Mouse (Mus musculus) lung, embryonic 14.5 days (tissue): ENCODE results near the gene Susd6. TPM values are rescaled to one million over a fixed set of nuclear protein-coding genes. Genes with fewer than 3 reads are reported as not detected.
A peak's percentile ranks its signal among the peaks of the same experiment; 100 is the strongest.

Experiments
- ATAC-seq: fragments of 200-750 bp; cut with Nextera tagmentation; 2 replicates; pipeline ENCODE4 v1.8.0; 2017; ENCODE audit warnings: mild to moderate bottlenecking, moderate TSS enrichment, moderate library complexity; ENCODE audit not compliant: insufficient read depth
- DNase-seq: peaks from one replicate; pipeline ENCODE4 v3.0.0-alpha.2; 2015
- H3K27ac ChIP-seq: fragments of 300-500 bp; sonication (generic); 2 replicates; pipeline ENCODE4 v1.5.1; 2014; ENCODE audit warnings: low read depth, mild to moderate bottlenecking, moderate library complexity
- H3K27me3 ChIP-seq: fragments of 300-500 bp; sonication (generic); 2 replicates; pipeline ENCODE4 v1.6.1; 2014; ENCODE audit warnings: low read length, control low read depth; ENCODE audit not compliant: insufficient read depth
- H3K36me3 ChIP-seq: fragments of 300-500 bp; sonication (generic); 2 replicates; pipeline ENCODE4 v1.6.1; 2014; ENCODE audit warnings: control low read depth; ENCODE audit not compliant: insufficient read depth
- H3K4me1 ChIP-seq: fragments of 300-500 bp; sonication (generic); 2 replicates; pipeline ENCODE4 v1.6.1; 2014; ENCODE audit warnings: antibody characterized with exemption, control low read depth; ENCODE audit not compliant: insufficient read depth
- H3K4me2 ChIP-seq: fragments of 300-500 bp; sonication (generic); 2 replicates; pipeline ENCODE4 v1.6.1; 2014; ENCODE audit warnings: mild to moderate bottlenecking
- H3K4me3 ChIP-seq: fragments of 300-500 bp; sonication (generic); 2 replicates; pipeline ENCODE4 v1.5.1; 2014; ENCODE audit warnings: low read depth, low read length
- H3K9ac ChIP-seq: fragments of 300-500 bp; sonication (generic); 2 replicates; pipeline ENCODE4 v1.6.1; 2014
- H3K9me3 ChIP-seq: fragments of 300-500 bp; sonication (generic); 2 replicates; pipeline ENCODE4 v1.6.1; 2016; ENCODE audit warnings: low read depth, low read length, control low read depth
- CTCF ChIP-seq: IDR thresholded peaks from 2 replicates; pipeline ENCODE4 v1.5.1; 2016; ENCODE audit warnings: antibody characterized with exemption, low read depth
- WGBS: fragments of 180-500 bp; shearing (Covaris S2); extraction: QIAGEN DNeasy Blood & Tissue Kit; methylation state at CpG from one replicate; pipeline ENCODE4 v1.1.7; 2014; 5-methylcytosine and 5-hydroxymethylcytosine counted together
- polyA plus RNA-seq: library from polyadenylated mRNA; unstranded; fragments of >200 nt; fragmentation: Nextera tagmentation; extraction: Ambion mirVana; gene quantifications from 2 replicates; pipeline ENCODE4 v1.2.1, GENCODE M21; 2014

Susd6 gene
- polyA plus RNA-seq = 20.5 and 21.2 TPM in 2 replicates

DNA sequence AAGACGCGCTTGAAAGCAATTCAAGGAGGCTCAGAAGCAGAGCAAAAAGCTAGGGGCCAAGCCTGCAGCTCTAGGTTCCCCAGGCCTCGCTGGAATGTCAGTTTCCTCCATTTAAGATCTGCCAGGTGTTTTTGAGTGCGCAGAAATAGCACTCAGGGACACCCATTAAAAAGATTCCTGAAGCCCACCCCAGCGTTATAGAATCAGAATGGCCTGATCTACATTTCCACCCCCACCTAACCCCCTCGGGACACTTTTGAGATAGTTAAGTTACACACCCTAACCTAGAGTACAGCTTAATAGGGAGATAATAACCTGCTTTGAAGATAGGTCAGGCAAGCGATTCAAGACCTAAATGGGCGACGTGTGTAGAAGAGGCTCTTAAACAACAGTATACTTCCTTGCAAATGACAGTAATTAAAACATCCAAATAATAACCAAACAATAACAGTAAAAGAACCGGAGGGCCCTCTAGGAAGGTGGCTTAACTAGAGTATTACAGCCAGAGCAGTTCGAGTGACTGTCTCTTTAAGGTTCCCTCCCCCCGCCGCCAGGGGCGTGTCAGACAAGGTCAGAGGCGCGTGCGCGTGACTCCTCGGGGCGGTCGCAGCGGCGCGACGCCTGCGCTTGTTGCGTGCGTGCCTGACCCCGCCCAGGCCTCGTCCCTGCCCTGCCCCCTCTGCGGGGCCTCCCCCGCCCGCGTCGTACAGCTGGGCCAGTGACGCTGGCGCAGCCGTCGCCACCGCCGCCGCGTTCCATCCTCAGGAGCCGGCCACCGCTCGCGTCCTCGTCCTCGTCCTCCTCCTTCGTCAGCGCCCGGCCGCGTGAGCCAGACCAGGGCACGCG is at the start of gene Susd6:
Gene Susd6, plus strand, starts transcription at position 662 of the 846 bp plus-strand sequence.
- Histone ChIP-seq H3K27me3 (no peaks in the 10 kb centered on the region), H3K4me1 (0 out of 2 replicates have a peak, but pooled peaks cover 6% of the 10 kb centered on the region), H3K9me3 (no peaks in the 10 kb centered on the region), H3K9ac (peak within 1 kb of the TSS; percentile 87), H3K36me3 (no peaks in the 10 kb centered on the region), H3K4me2 (peak within 1 kb of the TSS; percentile 66), H3K27ac (peak within 1 kb of the TSS; percentile 95), H3K4me3 (peak within 1 kb of the TSS; percentile 92)
- peak; percentile 59 for TF ChIP-seq CTCF
- DNase-seq (peak; percentile 99), ATAC-seq (peak; percentile 98)
- 2% methylated on average over 56 of the region's 56 CpGs for WGBS

DNA sequence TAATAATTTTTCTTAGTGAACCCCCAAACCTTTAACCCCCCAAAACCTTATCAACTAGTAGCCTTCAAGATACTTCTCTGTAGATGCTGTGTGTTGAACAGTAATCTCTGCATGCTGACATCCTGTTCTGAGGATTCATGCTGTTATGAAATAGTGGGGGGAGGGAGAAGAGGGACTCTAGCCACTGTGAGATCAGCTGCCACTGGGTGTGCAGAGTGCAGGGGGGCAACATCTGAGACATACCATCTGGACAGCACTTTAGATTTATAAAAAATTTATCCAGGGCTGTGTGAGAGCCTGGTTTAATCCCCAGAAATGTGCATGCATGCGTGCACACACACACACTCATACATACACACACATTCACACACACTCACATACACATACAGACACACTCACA is 45.7 kb upstream of the Susd6 start:
- Histone ChIP-seq H3K9ac (no peak overlapping the region), H3K4me2 (no peak overlapping the region), H3K27me3 (no peaks in the 10 kb centered on the region), H3K36me3 (no peaks in the 10 kb centered on the region), H3K4me1 (no peaks in the 10 kb centered on the region), H3K27ac (no peak overlapping the region), H3K4me3 (no peak overlapping the region), H3K9me3 (no peaks in the 10 kb centered on the region)
- WGBS = 70% methylated on average over 1 of the region's 1 CpGs
- no peak for TF ChIP-seq CTCF
- DNase-seq = peak; percentile 45
- ATAC-seq = peak; percentile 66; the same call in 1 of the 2 replicates

DNA sequence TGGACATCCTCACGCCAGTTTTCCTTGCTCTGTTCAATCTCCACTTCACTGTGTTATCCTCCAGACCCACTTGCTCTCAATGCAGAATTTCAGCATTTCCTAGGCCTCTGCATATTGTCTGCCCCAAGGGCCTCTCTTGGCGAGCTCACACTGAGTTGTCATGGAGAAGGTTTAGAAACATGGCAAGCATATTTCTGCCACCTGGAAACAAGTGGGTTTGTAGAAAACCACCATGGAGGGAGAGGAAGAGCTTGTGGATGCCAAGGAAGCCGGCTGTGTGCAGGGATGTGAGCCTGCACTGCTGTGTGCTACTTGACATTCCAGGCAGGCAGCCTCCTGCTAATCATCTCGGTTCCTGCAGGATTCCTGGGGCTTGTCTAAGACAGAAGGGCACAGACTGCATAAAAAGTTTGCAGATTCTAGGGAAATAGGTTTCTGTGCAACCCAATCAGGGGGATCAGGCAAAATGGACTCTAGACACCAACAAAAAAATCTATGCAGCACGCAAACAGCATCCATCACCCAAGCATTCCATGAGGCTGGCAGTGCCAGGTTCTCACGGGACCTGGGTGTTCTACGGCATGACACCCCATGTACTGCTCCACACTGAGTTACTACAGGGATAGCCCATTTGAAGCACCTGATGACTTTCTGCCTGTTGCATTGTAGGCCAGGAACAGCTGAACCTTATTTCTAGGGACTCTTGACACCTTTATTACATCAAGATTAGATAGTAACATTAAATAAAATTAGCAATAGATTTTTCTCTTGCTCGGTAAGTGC is 44.1 kb upstream of the Susd6 start:
- no peak for TF ChIP-seq CTCF
- no peak for DNase-seq
- ATAC-seq = no peak

DNA sequence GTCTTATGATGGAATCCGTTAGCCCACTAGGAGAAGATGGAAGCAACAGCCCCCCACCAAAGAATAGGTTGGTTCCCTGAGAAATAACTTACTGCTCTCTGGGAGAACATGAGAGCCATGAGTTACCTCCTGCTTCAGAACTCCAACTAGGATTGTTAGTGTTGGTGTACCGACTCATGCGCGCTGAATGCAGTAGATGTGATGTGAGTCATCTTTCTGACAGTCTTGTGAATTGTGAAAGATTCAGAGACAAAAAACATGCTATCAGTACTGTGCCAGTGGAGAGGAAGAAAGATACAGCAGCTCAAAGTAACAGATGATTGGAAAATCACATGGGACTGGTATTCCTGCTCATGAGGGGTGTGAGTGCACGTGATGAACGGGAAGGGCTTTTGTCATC is 38.8 kb upstream of the Susd6 start:
- Histone ChIP-seq H3K4me2 (no peak overlapping the region), H3K9me3 (no peaks in the 10 kb centered on the region), H3K27ac (no peak overlapping the region), H3K4me1 (no peaks in the 10 kb centered on the region), H3K36me3 (no peaks in the 10 kb centered on the region), H3K4me3 (no peak overlapping the region), H3K9ac (no peak overlapping the region), H3K27me3 (peaks cover 12% of the 10 kb centered on the region)
- ATAC-seq = no peak
- no peak for DNase-seq
- TF ChIP-seq CTCF = no peak
- 84% methylated on average over 6 of the region's 6 CpGs for WGBS

More for the DNA sequence above, 44.1 kb upstream of the Susd6 start:
- no peak overlapping the region; the same call in 1 of the 2 replicates for H3K27ac ChIP-seq
- no peak overlapping the region for H3K4me2 ChIP-seq
- H3K4me3 ChIP-seq = no peak overlapping the region
- no peaks in the 10 kb centered on the region for H3K4me1 ChIP-seq
- no peaks in the 10 kb centered on the region for H3K9me3 ChIP-seq
- H3K36me3 ChIP-seq = no peaks in the 10 kb centered on the region
- 50% methylated on average over 8 of the region's 8 CpGs for WGBS
- no peak overlapping the region for H3K9ac ChIP-seq
- no peaks in the 10 kb centered on the region for H3K27me3 ChIP-seq

GRCm38 (mm10) chr12:80757751-80758558 is 32.4 kb upstream of the Susd6 start:
- H3K27ac ChIP-seq = no peak overlapping the region
- H3K27me3 ChIP-seq = peaks cover 65% of the 10 kb centered on the region
- peak overlapping the region; percentile 97 for H3K4me2 ChIP-seq
- H3K9ac ChIP-seq = peak overlapping the region; percentile 42
- no peak for TF ChIP-seq CTCF
- peaks cover 7% of the 10 kb centered on the region for H3K4me1 ChIP-seq
- DNase-seq (peak; percentile 85), ATAC-seq (peak; percentile 82)
- H3K36me3 ChIP-seq = no peaks in the 10 kb centered on the region
- no peaks in the 10 kb centered on the region for H3K9me3 ChIP-seq
- WGBS = under 1% methylated on average over 121 of the region's 122 CpGs
- H3K4me3 ChIP-seq = peak overlapping the region; percentile 59

- peak overlapping the region; percentile 42 for H3K9ac ChIP-seq
- H3K27ac ChIP-seq = no peak overlapping the region
- H3K4me1 ChIP-seq = peaks cover 7% of the 10 kb centered on the region
- no peaks in the 10 kb centered on the region for H3K9me3 ChIP-seq
- DNase-seq (peak; percentile 54), ATAC-seq (peak; percentile 28; the same call in 1 of the 2 replicates)
- peak overlapping the region; percentile 59 for H3K4me3 ChIP-seq
- TF ChIP-seq CTCF = no peak
- H3K36me3 ChIP-seq = no peaks in the 10 kb centered on the region
- 2% methylated on average over 90 of the region's 92 CpGs for WGBS
- H3K27me3 ChIP-seq = peaks cover 65% of the 10 kb centered on the region
- peak overlapping the region; percentile 97 for H3K4me2 ChIP-seq
These were observed 31.5 kb upstream of the Susd6 start for GRCm38 (mm10) chr12:80758559-80759386.
